Mouse (Mus musculus): Measurements from ENCODE around the gene Sirt3. TPM values are rescaled to one million over a fixed set of nuclear protein-coding genes. Genes with fewer than 3 reads are reported as not detected.
A peak's percentile ranks its signal among the peaks of the same experiment; 100 is the strongest.

Sirt3 gene
- total and polyA plus RNA-seq, 2 experiments, result 150 to 155 TPM

GRCm38 (mm10) chr7:140908634-140909107 is 26.6 kb upstream of the Sirt3 start:
- Histone ChIP-seq H3K4me1 (ENCODE audit: control insufficient read depth, insufficient read depth, low read length) (peaks cover 28% of the 10 kb centered on the region), H3K36me3 (ENCODE audit: control insufficient read depth, insufficient read depth, low read length) (peaks cover 4% of the 10 kb centered on the region; the same call in 1 of the 2 replicates), H3K27ac (replicated peaks; ENCODE audit: insufficient read depth, low read depth, low read length) (peak overlapping the region; percentile 87), H3K27me3 (ENCODE audit: control insufficient read depth, insufficient read depth, low read length) (no peaks in the 10 kb centered on the region), H3K9ac (ENCODE audit: low read depth, low read length) (peak overlapping the region; percentile 72), H3K79me2 (ENCODE audit: control insufficient read depth, insufficient read depth, low read length) (peaks cover 5% of the 10 kb centered on the region; the same call in 1 of the 2 replicates), H3K4me3 (ENCODE audit: insufficient read depth, low read depth, low read length) (peak overlapping the region; percentile 48)
- under 1% methylated on average over 19 of the region's 19 CpGs for WGBS
- TF ChIP-seq CTCF (IDR thresholded peaks at IDR 0.05; ENCODE audit: low read depth, low read length), result peak; percentile 93
- TF ChIP-seq POLR2A (IDR thresholded peaks at IDR 0.05; ENCODE audit: extremely low read depth, insufficient read depth, low read length), result 0 out of 2 replicates have a peak, but pooled peaks have one; percentile 31
- DNase-seq (ENCODE audit: extremely low read depth, low read depth, low spot score), result peak; percentile 91

GRCm38 (mm10) chr7:140908181-140908580 is 26.1 kb upstream of the Sirt3 start:
- Histone ChIP-seq H3K4me1 (ENCODE audit: control insufficient read depth, insufficient read depth, low read length) (peaks cover 25% of the 10 kb centered on the region), H3K27ac (replicated peaks; ENCODE audit: insufficient read depth, low read depth, low read length) (peak overlapping the region; percentile 87), H3K79me2 (ENCODE audit: control insufficient read depth, insufficient read depth, low read length) (peaks cover 5% of the 10 kb centered on the region; the same call in 1 of the 2 replicates), H3K36me3 (ENCODE audit: control insufficient read depth, insufficient read depth, low read length) (peaks cover 4% of the 10 kb centered on the region; the same call in 1 of the 2 replicates), H3K4me3 (ENCODE audit: insufficient read depth, low read depth, low read length) (peak overlapping the region; percentile 28), H3K9ac (ENCODE audit: low read depth, low read length) (peak overlapping the region; percentile 41), H3K27me3 (ENCODE audit: control insufficient read depth, insufficient read depth, low read length) (no peaks in the 10 kb centered on the region)
- TF ChIP-seq POLR2A (IDR thresholded peaks at IDR 0.05; ENCODE audit: extremely low read depth, insufficient read depth, low read length) (0 out of 2 replicates have a peak, but pooled peaks have one; percentile 52), CTCF (IDR thresholded peaks at IDR 0.05; ENCODE audit: low read depth, low read length) (no peak)
- 13% methylated on average over 7 of the region's 7 CpGs for WGBS
- DNase-seq (ENCODE audit: extremely low read depth, low read depth, low spot score), result peak; percentile 88

- WGBS, result 25% methylated on average over 7 of the region's 7 CpGs
- Histone ChIP-seq H3K27me3 (ENCODE audit: control insufficient read depth, insufficient read depth, low read length) (no peaks in the 10 kb centered on the region), H3K4me1 (ENCODE audit: control insufficient read depth, insufficient read depth, low read length) (peaks cover 27% of the 10 kb centered on the region), H3K4me3 (ENCODE audit: insufficient read depth, low read depth, low read length) (peak overlapping the region; percentile 91), H3K27ac (replicated peaks; ENCODE audit: insufficient read depth, low read depth, low read length) (peak overlapping the region; percentile 95), H3K36me3 (ENCODE audit: control insufficient read depth, insufficient read depth, low read length) (peaks cover 4% of the 10 kb centered on the region; the same call in 1 of the 2 replicates), H3K79me2 (ENCODE audit: control insufficient read depth, insufficient read depth, low read length) (peaks cover 5% of the 10 kb centered on the region; the same call in 1 of the 2 replicates), H3K9ac (ENCODE audit: low read depth, low read length) (peak overlapping the region; percentile 41)
- TF ChIP-seq POLR2A (IDR thresholded peaks at IDR 0.05; ENCODE audit: extremely low read depth, insufficient read depth, low read length), result no peak
- TF ChIP-seq CTCF (IDR thresholded peaks at IDR 0.05; ENCODE audit: low read depth, low read length), result peak; percentile 25; the same call in 1 of the 2 replicates
- DNase-seq (ENCODE audit: extremely low read depth, low read depth, low spot score), result no peak
Measured at GRCm38 (mm10) chr7:140907697-140908096, 25.6 kb upstream of the Sirt3 start.

- Histone ChIP-seq H3K79me2 (ENCODE audit: control insufficient read depth, insufficient read depth, low read length) (peaks cover 5% of the 10 kb centered on the region; the same call in 1 of the 2 replicates), H3K9ac (ENCODE audit: low read depth, low read length) (peak overlapping the region; percentile 98), H3K4me1 (ENCODE audit: control insufficient read depth, insufficient read depth, low read length) (peaks cover 26% of the 10 kb centered on the region), H3K27me3 (ENCODE audit: control insufficient read depth, insufficient read depth, low read length) (no peaks in the 10 kb centered on the region), H3K4me3 (ENCODE audit: insufficient read depth, low read depth, low read length) (peak overlapping the region; percentile 91), H3K27ac (replicated peaks; ENCODE audit: insufficient read depth, low read depth, low read length) (peak overlapping the region; percentile 95), H3K36me3 (ENCODE audit: control insufficient read depth, insufficient read depth, low read length) (peaks cover 4% of the 10 kb centered on the region; the same call in 1 of the 2 replicates)
- DNase-seq (ENCODE audit: extremely low read depth, low read depth, low spot score), result peak; percentile 73
- WGBS, result 17% methylated on average over 13 of the region's 13 CpGs
- TF ChIP-seq POLR2A (IDR thresholded peaks at IDR 0.05; ENCODE audit: extremely low read depth, insufficient read depth, low read length) (0 out of 2 replicates have a peak, but pooled peaks have one; percentile 38), CTCF (IDR thresholded peaks at IDR 0.05; ENCODE audit: low read depth, low read length) (0 out of 2 replicates have a peak, but pooled peaks have one; percentile 12)
Measured at GRCm38 (mm10) chr7:140907131-140907530, 25.0 kb upstream of the Sirt3 start.

GRCm38 (mm10) chr7:140905642-140906081 is 23.6 kb upstream of the Sirt3 start:
- H3K79me2 ChIP-seq (ENCODE audit: control insufficient read depth, insufficient read depth, low read length), result peaks cover 5% of the 10 kb centered on the region; the same call in 1 of the 2 replicates
- H3K9ac ChIP-seq (ENCODE audit: low read depth, low read length), result peak overlapping the region; percentile 98
- no peak for TF ChIP-seq CTCF (IDR thresholded peaks at IDR 0.05; ENCODE audit: low read depth, low read length)
- TF ChIP-seq POLR2A (IDR thresholded peaks at IDR 0.05; ENCODE audit: extremely low read depth, insufficient read depth, low read length), result no peak
- H3K4me1 ChIP-seq (ENCODE audit: control insufficient read depth, insufficient read depth, low read length), result peaks cover 19% of the 10 kb centered on the region
- H3K27ac ChIP-seq (replicated peaks; ENCODE audit: insufficient read depth, low read depth, low read length), result peak overlapping the region; percentile 95
- peak overlapping the region; percentile 91 for H3K4me3 ChIP-seq (ENCODE audit: insufficient read depth, low read depth, low read length)
- no peaks in the 10 kb centered on the region for H3K27me3 ChIP-seq (ENCODE audit: control insufficient read depth, insufficient read depth, low read length)
- H3K36me3 ChIP-seq (ENCODE audit: control insufficient read depth, insufficient read depth, low read length), result peaks cover 4% of the 10 kb centered on the region; the same call in 1 of the 2 replicates
- WGBS, result 26% methylated on average over 2 of the region's 2 CpGs
- peak; percentile 95 for DNase-seq (ENCODE audit: extremely low read depth, low read depth, low spot score)
